Mouse (Mus musculus): ENCODE results near the gene Rgs8. TPM values are rescaled to one million over a fixed set of nuclear protein-coding genes. Genes with fewer than 3 reads are reported as not detected.

Rgs8 gene
- polyA plus RNA-seq, 1 experiment from 2014 or later = 16.4 TPM

DNA sequence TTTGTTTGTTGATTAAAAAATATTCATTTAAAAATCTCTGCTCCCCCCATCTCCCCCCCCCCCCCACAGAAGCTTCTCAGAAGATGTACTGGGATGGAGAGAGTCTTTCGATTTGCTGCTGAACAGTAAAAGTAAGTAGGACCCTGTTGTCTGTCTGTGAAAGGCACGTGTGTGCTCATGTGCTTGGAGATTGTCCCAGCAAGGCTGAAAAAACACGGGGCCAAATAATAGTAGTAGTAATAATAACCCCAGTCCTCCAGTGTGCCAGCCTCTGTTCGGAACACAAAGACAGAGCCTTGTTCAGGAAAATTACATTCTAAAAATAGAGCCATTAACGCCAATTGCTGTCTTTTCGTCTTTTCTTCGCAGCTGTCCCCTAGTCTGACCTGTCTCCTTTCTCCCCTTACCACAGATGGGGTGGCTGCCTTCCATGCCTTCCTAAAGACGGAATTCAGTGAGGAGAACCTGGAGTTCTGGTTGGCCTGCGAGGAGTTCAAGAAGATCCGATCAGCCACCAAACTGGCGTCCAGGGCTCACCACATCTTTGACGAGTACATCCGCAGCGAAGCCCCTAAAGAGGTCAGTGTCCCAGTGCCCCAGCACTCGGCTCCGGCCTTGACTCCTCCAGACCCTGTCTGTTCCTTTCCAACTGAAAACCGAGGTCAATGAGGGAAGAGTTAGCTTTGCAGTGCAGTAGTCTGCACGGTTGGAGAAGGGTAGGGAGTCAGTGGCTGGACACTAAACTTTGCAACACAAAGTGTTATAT is 88.9 kb downstream of the Rgs8 start:
- no peak for DNase-seq (ENCODE audit: low spot score)
- WGBS = 56% methylated on average over 18 of the region's 18 CpGs
- H3K9ac ChIP-seq = no peak overlapping the region
- no peaks in the 10 kb centered on the region for H3K9me3 ChIP-seq (ENCODE audit: control insufficient read depth, low read length)
- no peak overlapping the region for H3K27ac ChIP-seq
- H3K4me1 ChIP-seq (replicated peaks; ENCODE audit: control insufficient read depth, insufficient read depth, low read length) = peaks cover 27% of the 10 kb centered on the region
- ATAC-seq (ENCODE audit: low FRiP score) = no peak
- peak overlapping the region; percentile 67 for H3K4me2 ChIP-seq (replicated peaks)
- no peaks in the 10 kb centered on the region for H3K27me3 ChIP-seq (ENCODE audit: control insufficient read depth, insufficient read depth, low read length)
- no peaks in the 10 kb centered on the region for H3K36me3 ChIP-seq (replicated peaks; ENCODE audit: control insufficient read depth, insufficient read depth)
- peak overlapping the region; percentile 40 for H3K4me3 ChIP-seq (replicated peaks; ENCODE audit: low read length)

- H3K9ac ChIP-seq = no peak overlapping the region
- DNase-seq (ENCODE audit: low spot score) (peak; percentile 89), ATAC-seq (ENCODE audit: low FRiP score) (no peak)
- peaks cover 18% of the 10 kb centered on the region for H3K4me1 ChIP-seq (replicated peaks; ENCODE audit: control insufficient read depth, insufficient read depth, low read length)
- H3K27me3 ChIP-seq (ENCODE audit: control insufficient read depth, insufficient read depth, low read length) = no peaks in the 10 kb centered on the region
- peak overlapping the region; percentile 67 for H3K4me2 ChIP-seq (replicated peaks)
- WGBS = 62% methylated on average over 11 of the region's 11 CpGs
- no peaks in the 10 kb centered on the region for H3K9me3 ChIP-seq (ENCODE audit: control insufficient read depth, low read length)
- peak overlapping the region; percentile 40 for H3K4me3 ChIP-seq (replicated peaks; ENCODE audit: low read length)
- no peaks in the 10 kb centered on the region for H3K36me3 ChIP-seq (replicated peaks; ENCODE audit: control insufficient read depth, insufficient read depth)
- H3K27ac ChIP-seq = no peak overlapping the region
Observed at GRCm38 (mm10) chr1:153742374-153743155, 89.7 kb downstream of the Rgs8 start.

- no peak overlapping the region for H3K4me3 ChIP-seq (replicated peaks; ENCODE audit: low read length)
- DNase-seq (ENCODE audit: low spot score) (no peak), ATAC-seq (ENCODE audit: low FRiP score) (peak; percentile 19; the same call in 1 of the 2 replicates)
- peaks cover 34% of the 10 kb centered on the region for H3K4me1 ChIP-seq (replicated peaks; ENCODE audit: control insufficient read depth, insufficient read depth, low read length)
- H3K27ac ChIP-seq = no peak overlapping the region
- WGBS = 64% methylated on average over 14 of the region's 14 CpGs
- no peaks in the 10 kb centered on the region for H3K27me3 ChIP-seq (ENCODE audit: control insufficient read depth, insufficient read depth, low read length)
- H3K9me3 ChIP-seq (ENCODE audit: control insufficient read depth, low read length) = no peaks in the 10 kb centered on the region
- H3K36me3 ChIP-seq (replicated peaks; ENCODE audit: control insufficient read depth, insufficient read depth) = no peaks in the 10 kb centered on the region
- no peak overlapping the region for H3K9ac ChIP-seq
- H3K4me2 ChIP-seq (replicated peaks) = 0 out of 2 replicates have a peak overlapping the region, but pooled peaks have one; percentile 4
Observed at GRCm38 (mm10) chr1:153746119-153746670, 93.4 kb downstream of the Rgs8 start.

- no peaks in the 10 kb centered on the region for H3K36me3 ChIP-seq (replicated peaks; ENCODE audit: control insufficient read depth, insufficient read depth)
- 0 out of 2 replicates have a peak, but pooled peaks have one; percentile 16 for ATAC-seq (ENCODE audit: low FRiP score)
- no peaks in the 10 kb centered on the region for H3K9me3 ChIP-seq (ENCODE audit: control insufficient read depth, low read length)
- no peak overlapping the region for H3K9ac ChIP-seq
- DNase-seq (ENCODE audit: low spot score) = peak; percentile 92
- no peaks in the 10 kb centered on the region for H3K27me3 ChIP-seq (ENCODE audit: control insufficient read depth, insufficient read depth, low read length)
- 3% methylated on average over 12 of the region's 12 CpGs for WGBS
- no peak overlapping the region for H3K4me3 ChIP-seq (replicated peaks; ENCODE audit: low read length)
- 0 out of 2 replicates have a peak overlapping the region, but pooled peaks have one; percentile 4 for H3K4me2 ChIP-seq (replicated peaks)
- H3K4me1 ChIP-seq (replicated peaks; ENCODE audit: control insufficient read depth, insufficient read depth, low read length) = peaks cover 32% of the 10 kb centered on the region
- H3K27ac ChIP-seq = no peak overlapping the region
Observed at GRCm38 (mm10) chr1:153746728-153747127, 93.9 kb downstream of the Rgs8 start.

DNA sequence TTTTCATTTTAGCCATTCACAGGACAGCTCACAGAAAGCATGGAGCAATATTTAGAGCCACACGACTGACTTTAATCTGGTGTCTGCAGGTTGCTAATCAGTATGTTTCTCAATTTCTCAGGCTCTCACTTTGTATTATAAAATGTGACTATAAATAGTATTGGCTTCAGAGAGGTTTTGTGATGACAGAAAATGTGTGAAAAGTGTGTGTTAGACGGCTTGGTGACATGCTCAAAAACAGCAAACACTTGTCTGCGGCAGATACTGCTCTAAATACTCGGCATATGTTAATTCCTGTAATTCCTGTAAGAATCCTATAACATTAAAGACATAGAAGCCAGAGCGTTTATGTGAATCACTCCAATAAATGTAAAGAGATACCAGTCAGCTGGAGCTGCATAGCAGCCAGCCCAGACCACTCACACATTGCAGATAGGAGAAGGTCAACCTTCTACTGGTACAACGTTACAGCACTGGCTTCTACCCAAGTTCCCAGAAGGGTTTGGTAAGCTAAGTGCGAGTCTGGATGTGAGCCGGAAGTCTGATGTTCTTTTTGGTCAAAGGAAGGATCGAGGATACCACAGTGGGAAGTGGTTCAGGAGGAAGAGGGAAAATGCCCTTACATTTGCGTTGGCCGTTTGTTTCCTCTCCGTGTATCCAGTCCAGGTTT is 95.2 kb downstream of the Rgs8 start:
- Histone ChIP-seq H3K4me2 (replicated peaks) (peak overlapping the region; percentile 69), H3K27me3 (ENCODE audit: control insufficient read depth, insufficient read depth, low read length) (no peaks in the 10 kb centered on the region), H3K4me1 (replicated peaks; ENCODE audit: control insufficient read depth, insufficient read depth, low read length) (peaks cover 37% of the 10 kb centered on the region), H3K4me3 (replicated peaks; ENCODE audit: low read length) (no peak overlapping the region), H3K9me3 (ENCODE audit: control insufficient read depth, low read length) (no peaks in the 10 kb centered on the region), H3K9ac (no peak overlapping the region), H3K27ac (no peak overlapping the region), H3K36me3 (replicated peaks; ENCODE audit: control insufficient read depth, insufficient read depth) (peaks cover under 1% of the 10 kb centered on the region; the same call in 1 of the 2 replicates)
- ATAC-seq (ENCODE audit: low FRiP score) (no peak), DNase-seq (ENCODE audit: low spot score) (no peak)
- 75% methylated on average over 12 of the region's 12 CpGs for WGBS

- peak overlapping the region; percentile 95 for H3K27ac ChIP-seq
- H3K27me3 ChIP-seq (ENCODE audit: control insufficient read depth, insufficient read depth, low read length) = no peaks in the 10 kb centered on the region
- no peaks in the 10 kb centered on the region for H3K9me3 ChIP-seq (ENCODE audit: control insufficient read depth, low read length)
- H3K4me1 ChIP-seq (replicated peaks; ENCODE audit: control insufficient read depth, insufficient read depth, low read length) = peaks cover 37% of the 10 kb centered on the region
- WGBS = 0% methylated on average over 1 of the region's 1 CpGs
- DNase-seq (ENCODE audit: low spot score) (no peak), ATAC-seq (ENCODE audit: low FRiP score) (no peak)
- H3K36me3 ChIP-seq (replicated peaks; ENCODE audit: control insufficient read depth, insufficient read depth) = peaks cover 6% of the 10 kb centered on the region; the same call in 1 of the 2 replicates
- H3K4me3 ChIP-seq (replicated peaks; ENCODE audit: low read length) = peak overlapping the region; percentile 43; the same call in 1 of the 2 replicates
- peak overlapping the region; percentile 69 for H3K4me2 ChIP-seq (replicated peaks)
- peak overlapping the region; percentile 84; the same call in 1 of the 2 replicates for H3K9ac ChIP-seq
Observed at GRCm38 (mm10) chr1:153748549-153748948, 95.7 kb downstream of the Rgs8 start.

DNA sequence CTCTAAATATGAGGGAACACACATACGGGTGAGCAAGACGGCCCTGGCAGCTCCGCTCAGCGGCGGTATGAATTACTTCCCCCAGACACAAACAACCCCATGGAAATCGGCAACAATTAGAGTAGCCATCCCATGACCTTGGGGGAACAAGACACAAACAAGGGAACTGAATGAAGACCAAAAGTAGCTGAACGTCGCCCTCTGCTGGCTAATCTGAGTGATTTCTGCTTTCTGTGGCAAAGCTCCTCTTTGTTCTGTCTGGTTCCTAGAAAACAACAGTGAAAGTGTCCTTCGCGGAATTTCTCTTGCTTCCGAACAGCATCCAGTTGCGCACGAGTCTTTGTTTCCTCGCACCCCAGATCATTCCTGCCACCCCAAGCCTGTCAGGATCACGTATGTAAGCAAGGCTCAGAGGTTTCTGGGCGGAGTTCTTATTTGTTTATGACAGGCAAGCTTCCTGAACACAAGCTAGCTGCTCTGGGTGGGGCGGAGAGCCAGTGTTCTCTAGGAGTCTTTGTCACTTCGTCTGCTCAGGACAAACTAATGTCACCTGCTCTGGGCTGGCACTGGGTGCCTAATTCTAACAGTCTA is 96.5 kb downstream of the Rgs8 start, which contains the start of gene Rnasel:
TSS of gene Rnasel (plus strand) at position 216 of the 591 bp plus-strand sequence.
- H3K36me3 ChIP-seq (replicated peaks; ENCODE audit: control insufficient read depth, insufficient read depth) = peaks cover 11% of the 10 kb centered on the region; the same call in 1 of the 2 replicates
- H3K27ac ChIP-seq = peak within 1 kb of the TSS; percentile 95
- peak; percentile 73 for ATAC-seq (ENCODE audit: low FRiP score)
- DNase-seq (ENCODE audit: low spot score) = peak; percentile 89
- WGBS = 1% methylated on average over 18 of the region's 18 CpGs
- peaks cover 37% of the 10 kb centered on the region for H3K4me1 ChIP-seq (replicated peaks; ENCODE audit: control insufficient read depth, insufficient read depth, low read length)
- no peaks in the 10 kb centered on the region for H3K9me3 ChIP-seq (ENCODE audit: control insufficient read depth, low read length)
- peak within 1 kb of the TSS; percentile 84 for H3K9ac ChIP-seq
- no peaks in the 10 kb centered on the region for H3K27me3 ChIP-seq (ENCODE audit: control insufficient read depth, insufficient read depth, low read length)
- peak within 1 kb of the TSS; percentile 69 for H3K4me2 ChIP-seq (replicated peaks)
- H3K4me3 ChIP-seq (replicated peaks; ENCODE audit: low read length) = peak within 1 kb of the TSS; percentile 43

All from hindbrain, embryonic 14.5 days (tissue).